Mouse (Mus musculus) cortical plate, adult 2 months (tissue): ENCODE results near the gene Mgst2.

Source experiments
- CTCF ChIP-seq: fragments of 200-500 bp; IDR thresholded peaks from 2 replicates; pipeline ENCODE4 v1.5.1; 2011; ENCODE audit warnings: mild to moderate bottlenecking, control low read depth, low read length; ENCODE audit not compliant: insufficient read depth; ENCODE audit errors: extremely low read depth
- POLR2A ChIP-seq: fragments of 200-500 bp; IDR thresholded peaks from 2 replicates; pipeline ENCODE4 v1.6.1; 2011; ENCODE audit warnings: mild to moderate bottlenecking, low read length, control low read depth; ENCODE audit not compliant: insufficient read depth; ENCODE audit errors: extremely low read depth

- TF ChIP-seq POLR2A (no peak), CTCF (no peak)
Observed at GRCm38 (mm10) chr3:51729109-51729918, 69.2 kb downstream of the Mgst2 start.
